Mouse (Mus musculus): ENCODE data around the gene Tmem178. TPM values are rescaled to one million over a fixed set of nuclear protein-coding genes. Genes with fewer than 3 reads are reported as not detected.

The Tmem178 gene
- total and polyA plus RNA-seq, 2 experiments, result 0.28 to 0.49 TPM

DNA sequence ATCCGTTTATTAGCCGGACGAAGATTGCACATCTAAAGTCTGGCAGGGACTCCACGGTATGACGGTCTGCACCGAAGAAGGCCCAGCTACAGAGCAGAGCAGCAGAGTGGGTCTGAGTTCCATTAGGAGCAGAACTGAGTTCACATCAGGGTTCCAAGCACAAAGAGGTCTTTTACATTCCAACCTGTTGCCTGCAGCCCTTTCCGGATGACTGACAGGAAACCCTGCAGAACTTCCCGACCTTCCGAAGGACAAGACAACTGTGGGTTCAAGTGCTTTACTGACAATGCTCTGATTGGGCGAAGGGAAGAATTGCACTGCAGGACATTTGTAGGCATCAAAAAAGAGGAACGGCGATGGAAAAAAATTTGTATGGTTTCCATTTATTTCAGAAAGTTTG, 56.6 kb downstream of the Tmem178 start:
- Histone ChIP-seq H3K36me3 (ENCODE audit: control insufficient read depth, insufficient read depth, low read length) (no peaks in the 10 kb centered on the region), H3K4me1 (ENCODE audit: control insufficient read depth, insufficient read depth, low read length) (no peaks in the 10 kb centered on the region; the same call in 1 of the 2 replicates), H3K27me3 (ENCODE audit: control insufficient read depth, insufficient read depth, low read length) (no peaks in the 10 kb centered on the region), H3K27ac (replicated peaks; ENCODE audit: insufficient read depth, low read depth, low read length) (no peak overlapping the region), H3K4me3 (ENCODE audit: insufficient read depth, low read depth, low read length) (no peak overlapping the region), H3K9ac (ENCODE audit: low read depth, low read length) (no peak overlapping the region), H3K79me2 (ENCODE audit: control insufficient read depth, insufficient read depth, low read length) (no peaks in the 10 kb centered on the region)
- DNase-seq (ENCODE audit: extremely low read depth, low read depth, low spot score), result no peak
- 90% methylated on average over 12 of the region's 12 CpGs for WGBS
- TF ChIP-seq CTCF (IDR thresholded peaks at IDR 0.05; ENCODE audit: low read depth, low read length) (no peak), POLR2A (IDR thresholded peaks at IDR 0.05; ENCODE audit: extremely low read depth, insufficient read depth, low read length) (no peak)

DNA sequence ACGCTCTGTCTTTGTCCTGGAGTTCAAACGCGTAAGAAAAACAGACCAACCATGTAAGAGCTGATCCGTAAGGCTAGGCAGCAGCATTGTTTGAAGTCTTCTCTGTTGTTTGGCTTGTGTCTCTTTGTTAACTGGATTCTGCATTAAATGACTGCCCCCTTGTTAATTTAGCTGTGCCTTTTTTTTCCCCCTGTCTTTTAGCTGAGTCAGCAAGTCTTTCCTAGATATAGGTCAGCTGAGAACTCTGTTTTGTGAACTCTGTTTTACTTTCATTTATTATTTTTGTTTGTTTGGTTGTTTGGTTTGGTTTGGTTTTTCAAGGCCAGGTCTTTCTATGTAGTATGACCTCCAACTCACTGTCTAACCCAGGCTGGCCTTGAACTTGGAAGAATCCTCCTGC, 57.2 kb downstream of the Tmem178 start:
- Histone ChIP-seq H3K79me2 (ENCODE audit: control insufficient read depth, insufficient read depth, low read length) (no peaks in the 10 kb centered on the region), H3K4me3 (ENCODE audit: insufficient read depth, low read depth, low read length) (no peak overlapping the region), H3K4me1 (ENCODE audit: control insufficient read depth, insufficient read depth, low read length) (no peaks in the 10 kb centered on the region; the same call in 1 of the 2 replicates), H3K36me3 (ENCODE audit: control insufficient read depth, insufficient read depth, low read length) (no peaks in the 10 kb centered on the region), H3K27me3 (ENCODE audit: control insufficient read depth, insufficient read depth, low read length) (no peaks in the 10 kb centered on the region), H3K9ac (ENCODE audit: low read depth, low read length) (no peak overlapping the region), H3K27ac (replicated peaks; ENCODE audit: insufficient read depth, low read depth, low read length) (no peak overlapping the region)
- no peak for DNase-seq (ENCODE audit: extremely low read depth, low read depth, low spot score)
- TF ChIP-seq CTCF (IDR thresholded peaks at IDR 0.05; ENCODE audit: low read depth, low read length) (no peak), POLR2A (IDR thresholded peaks at IDR 0.05; ENCODE audit: extremely low read depth, insufficient read depth, low read length) (no peak)
- 98% methylated on average over 4 of the region's 4 CpGs for WGBS

DNA sequence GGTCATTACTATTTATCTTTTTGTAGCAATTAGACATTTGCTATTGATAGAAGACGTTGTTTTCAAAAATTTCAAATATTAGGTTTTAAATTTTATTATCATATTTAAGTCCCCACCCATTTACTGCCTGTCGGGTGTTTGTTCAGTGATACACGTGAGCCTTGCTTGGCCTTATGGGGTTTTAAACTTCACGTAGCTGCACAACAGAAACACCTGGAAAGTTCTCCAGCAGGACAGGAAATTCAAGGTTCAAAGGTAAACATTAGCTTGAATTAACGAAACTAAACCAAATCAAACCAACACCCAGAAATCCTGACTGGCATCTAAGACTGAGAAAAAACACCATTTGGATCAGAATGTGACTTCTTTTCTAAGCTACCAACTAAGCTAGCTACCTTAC, 57.7 kb downstream of the Tmem178 start:
- H3K79me2 ChIP-seq (ENCODE audit: control insufficient read depth, insufficient read depth, low read length), result no peaks in the 10 kb centered on the region
- H3K4me1 ChIP-seq (ENCODE audit: control insufficient read depth, insufficient read depth, low read length), result no peaks in the 10 kb centered on the region; the same call in 1 of the 2 replicates
- no peak for DNase-seq (ENCODE audit: extremely low read depth, low read depth, low spot score)
- no peaks in the 10 kb centered on the region for H3K36me3 ChIP-seq (ENCODE audit: control insufficient read depth, insufficient read depth, low read length)
- TF ChIP-seq CTCF (IDR thresholded peaks at IDR 0.05; ENCODE audit: low read depth, low read length) (no peak), POLR2A (IDR thresholded peaks at IDR 0.05; ENCODE audit: extremely low read depth, insufficient read depth, low read length) (no peak)
- H3K4me3 ChIP-seq (ENCODE audit: insufficient read depth, low read depth, low read length), result no peak overlapping the region
- 72% methylated on average over 5 of the region's 5 CpGs for WGBS
- no peak overlapping the region for H3K27ac ChIP-seq (replicated peaks; ENCODE audit: insufficient read depth, low read depth, low read length)
- H3K27me3 ChIP-seq (ENCODE audit: control insufficient read depth, insufficient read depth, low read length), result no peaks in the 10 kb centered on the region
- no peak overlapping the region for H3K9ac ChIP-seq (ENCODE audit: low read depth, low read length)

DNA sequence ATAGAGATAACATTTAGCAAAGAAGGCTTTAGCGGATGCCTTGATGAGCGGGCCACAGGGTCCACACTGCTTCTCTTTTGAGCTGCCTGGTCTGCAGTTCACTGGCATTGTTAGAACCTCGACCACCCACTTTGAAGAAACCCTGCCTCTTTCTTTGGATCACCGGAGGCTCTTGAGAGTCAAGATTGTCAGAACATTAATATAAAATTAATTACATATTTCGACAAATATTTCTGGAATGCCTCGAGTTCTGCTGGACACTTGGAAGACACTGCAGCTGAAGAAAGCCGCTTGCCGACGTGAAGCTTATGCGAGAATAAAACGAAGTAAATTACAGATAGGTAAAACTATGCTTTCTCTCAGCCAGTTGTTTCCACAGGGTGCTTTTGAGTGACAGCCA, 60.0 kb downstream of the Tmem178 start:
- WGBS, result 88% methylated on average over 11 of the region's 11 CpGs
- H3K79me2 ChIP-seq (ENCODE audit: control insufficient read depth, insufficient read depth, low read length), result no peaks in the 10 kb centered on the region
- H3K4me1 ChIP-seq (ENCODE audit: control insufficient read depth, insufficient read depth, low read length), result no peaks in the 10 kb centered on the region
- TF ChIP-seq POLR2A (IDR thresholded peaks at IDR 0.05; ENCODE audit: extremely low read depth, insufficient read depth, low read length) (no peak), CTCF (IDR thresholded peaks at IDR 0.05; ENCODE audit: low read depth, low read length) (no peak)
- no peak for DNase-seq (ENCODE audit: extremely low read depth, low read depth, low spot score)
- no peak overlapping the region for H3K4me3 ChIP-seq (ENCODE audit: insufficient read depth, low read depth, low read length)
- no peaks in the 10 kb centered on the region for H3K36me3 ChIP-seq (ENCODE audit: control insufficient read depth, insufficient read depth, low read length)
- no peak overlapping the region for H3K9ac ChIP-seq (ENCODE audit: low read depth, low read length)
- no peak overlapping the region for H3K27ac ChIP-seq (replicated peaks; ENCODE audit: insufficient read depth, low read depth, low read length)
- no peaks in the 10 kb centered on the region for H3K27me3 ChIP-seq (ENCODE audit: control insufficient read depth, insufficient read depth, low read length)

DNA sequence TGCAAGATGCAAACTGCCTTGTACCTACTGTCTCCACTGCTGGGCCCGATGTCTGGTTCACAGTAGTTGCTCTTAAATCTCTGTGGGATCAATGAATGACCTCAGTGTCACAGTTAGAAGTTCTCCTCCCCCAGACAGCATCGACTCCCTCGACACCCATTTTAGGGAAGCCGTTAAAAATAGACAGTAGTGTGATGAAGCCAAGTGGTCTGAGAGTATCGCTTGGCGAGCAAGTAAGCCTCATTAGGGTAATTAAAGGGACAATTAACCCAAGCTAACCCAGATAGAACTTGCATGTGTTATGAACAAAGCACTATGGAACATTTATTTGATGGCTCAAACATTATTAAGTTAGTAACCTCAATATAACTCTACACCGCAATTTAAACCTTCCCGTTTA, 60.9 kb downstream of the Tmem178 start:
- no peaks in the 10 kb centered on the region for H3K4me1 ChIP-seq (ENCODE audit: control insufficient read depth, insufficient read depth, low read length)
- no peaks in the 10 kb centered on the region for H3K79me2 ChIP-seq (ENCODE audit: control insufficient read depth, insufficient read depth, low read length)
- no peaks in the 10 kb centered on the region for H3K36me3 ChIP-seq (ENCODE audit: control insufficient read depth, insufficient read depth, low read length)
- no peak for DNase-seq (ENCODE audit: extremely low read depth, low read depth, low spot score)
- H3K9ac ChIP-seq (ENCODE audit: low read depth, low read length), result no peak overlapping the region
- no peaks in the 10 kb centered on the region for H3K27me3 ChIP-seq (ENCODE audit: control insufficient read depth, insufficient read depth, low read length)
- H3K27ac ChIP-seq (replicated peaks; ENCODE audit: insufficient read depth, low read depth, low read length), result no peak overlapping the region
- 75% methylated on average over 8 of the region's 8 CpGs for WGBS
- TF ChIP-seq POLR2A (IDR thresholded peaks at IDR 0.05; ENCODE audit: extremely low read depth, insufficient read depth, low read length) (no peak), CTCF (IDR thresholded peaks at IDR 0.05; ENCODE audit: low read depth, low read length) (no peak)
- no peak overlapping the region for H3K4me3 ChIP-seq (ENCODE audit: insufficient read depth, low read depth, low read length)

DNA sequence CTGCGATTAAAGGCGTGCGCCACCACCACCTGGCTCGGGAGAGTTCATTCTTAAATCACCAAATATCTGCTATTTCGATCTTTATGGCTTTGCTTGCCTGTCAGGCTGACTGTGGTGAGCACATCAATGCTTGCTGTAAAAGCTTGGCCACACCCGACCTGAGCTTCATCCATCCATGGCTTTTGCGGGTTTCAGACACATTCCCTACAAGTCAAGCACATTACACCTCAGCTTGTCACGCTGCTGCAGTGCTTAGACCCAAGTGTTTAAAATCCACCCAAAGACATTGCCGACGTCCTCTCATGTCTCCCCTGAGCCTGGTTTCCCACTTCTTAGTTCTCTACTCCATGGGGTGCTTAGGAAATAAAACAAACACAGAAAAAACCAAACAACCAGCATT, 64.7 kb downstream of the Tmem178 start:
- Histone ChIP-seq H3K27ac (replicated peaks; ENCODE audit: insufficient read depth, low read depth, low read length) (no peak overlapping the region), H3K27me3 (ENCODE audit: control insufficient read depth, insufficient read depth, low read length) (no peaks in the 10 kb centered on the region), H3K4me1 (ENCODE audit: control insufficient read depth, insufficient read depth, low read length) (no peaks in the 10 kb centered on the region), H3K79me2 (ENCODE audit: control insufficient read depth, insufficient read depth, low read length) (no peaks in the 10 kb centered on the region), H3K9ac (ENCODE audit: low read depth, low read length) (no peak overlapping the region), H3K36me3 (ENCODE audit: control insufficient read depth, insufficient read depth, low read length) (no peaks in the 10 kb centered on the region), H3K4me3 (ENCODE audit: insufficient read depth, low read depth, low read length) (no peak overlapping the region)
- WGBS, result 93% methylated on average over 10 of the region's 10 CpGs
- DNase-seq (ENCODE audit: extremely low read depth, low read depth, low spot score), result no peak
- no peak for TF ChIP-seq CTCF (IDR thresholded peaks at IDR 0.05; ENCODE audit: low read depth, low read length)
- TF ChIP-seq POLR2A (IDR thresholded peaks at IDR 0.05; ENCODE audit: extremely low read depth, insufficient read depth, low read length), result no peak
